Mouse (Mus musculus) CD4-positive, CD25-positive, alpha-beta regulatory T cell, adult 4 months (primary cell): ENCODE measurements around the gene Dnaic1. TPM values are rescaled to one million over a fixed set of nuclear protein-coding genes. Genes with fewer than 3 reads are reported as not detected.

Source experiments
- ATAC-seq: one replicate; pipeline ENCODE4 v1.8.0; 2017
- polyA plus RNA-seq, 2 experiments: library from polyadenylated mRNA; unstranded; fragments of 100-300 nt; shearing (Covaris generic); gene quantifications; one replicate each; pipeline ENCODE4 v1.2.1; 2017

The Dnaic1 gene
- polyA plus RNA-seq, 2 experiments from 2014 or later: not detected

DNA sequence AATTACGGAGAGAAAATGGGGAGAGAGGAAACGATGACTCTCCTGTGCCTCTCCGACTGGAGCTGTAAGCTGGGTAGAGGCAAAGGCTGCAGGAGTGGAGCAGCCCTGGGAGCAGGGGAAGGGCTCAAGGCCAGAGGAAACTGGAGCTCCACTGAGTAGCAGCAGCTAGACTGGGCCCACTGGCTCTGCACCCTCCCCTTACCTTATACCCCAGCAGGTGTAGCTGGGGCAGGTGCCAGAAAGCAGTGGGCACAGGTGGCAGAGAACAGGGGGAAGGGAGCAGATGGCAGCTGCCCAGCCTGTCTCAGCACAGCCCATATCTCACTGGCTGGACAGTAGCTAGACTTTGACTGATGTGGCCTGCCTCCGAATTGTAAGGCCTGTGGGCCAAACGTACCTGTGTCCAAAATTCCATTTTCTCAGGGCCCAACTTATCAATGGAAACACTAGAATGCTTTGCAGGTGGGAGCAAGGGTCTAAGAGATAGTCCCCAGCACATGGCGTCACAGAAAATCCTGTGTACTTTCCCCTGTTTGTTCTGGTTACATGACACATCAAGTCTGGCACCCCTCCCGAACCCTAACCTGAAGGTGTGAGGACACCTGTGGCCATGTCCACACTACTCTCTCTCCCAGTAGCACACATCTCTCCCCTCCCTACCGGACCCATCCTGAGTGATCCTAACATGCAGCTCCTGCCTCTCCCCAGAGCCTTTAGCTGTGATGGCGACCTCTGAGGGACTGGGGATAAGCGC lies 67.5 kb downstream of the Dnaic1 start:
- ATAC-seq: no peak

DNA sequence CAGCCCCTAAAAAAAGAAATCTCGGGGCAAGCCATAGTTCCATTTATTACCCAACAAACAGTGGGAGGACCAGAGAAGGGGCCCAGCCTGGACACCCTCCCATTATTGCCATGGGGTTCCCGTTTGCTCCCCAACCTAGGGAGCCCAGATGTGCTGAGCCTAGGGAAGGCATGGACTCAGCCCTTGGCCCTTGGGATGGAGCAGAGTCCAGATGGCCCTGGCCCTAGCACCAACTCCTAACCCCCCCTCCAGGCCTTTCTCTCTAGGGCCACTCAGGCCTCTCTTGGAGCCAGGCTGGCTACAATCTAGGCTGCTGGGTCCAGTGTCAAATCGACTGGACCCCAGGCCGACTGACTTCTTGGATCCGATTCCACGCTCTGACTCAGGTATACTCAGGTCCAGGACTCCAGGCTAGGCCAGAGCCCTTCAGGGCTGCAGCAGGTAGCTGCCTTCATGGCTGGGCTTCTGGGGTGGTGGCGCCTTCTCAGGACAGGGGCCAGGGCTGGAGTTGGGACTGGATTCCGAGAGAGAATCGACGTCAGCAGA lies 68.7 kb downstream of the Dnaic1 start:
- no peak for ATAC-seq

GRCm38 (mm10) chr4:41638828-41639213 lies 69.2 kb downstream of the Dnaic1 start:
- ATAC-seq: no peak

- peak; percentile 34 for ATAC-seq
Measured at GRCm38 (mm10) chr4:41639214-41639841, 69.8 kb downstream of the Dnaic1 start.

DNA sequence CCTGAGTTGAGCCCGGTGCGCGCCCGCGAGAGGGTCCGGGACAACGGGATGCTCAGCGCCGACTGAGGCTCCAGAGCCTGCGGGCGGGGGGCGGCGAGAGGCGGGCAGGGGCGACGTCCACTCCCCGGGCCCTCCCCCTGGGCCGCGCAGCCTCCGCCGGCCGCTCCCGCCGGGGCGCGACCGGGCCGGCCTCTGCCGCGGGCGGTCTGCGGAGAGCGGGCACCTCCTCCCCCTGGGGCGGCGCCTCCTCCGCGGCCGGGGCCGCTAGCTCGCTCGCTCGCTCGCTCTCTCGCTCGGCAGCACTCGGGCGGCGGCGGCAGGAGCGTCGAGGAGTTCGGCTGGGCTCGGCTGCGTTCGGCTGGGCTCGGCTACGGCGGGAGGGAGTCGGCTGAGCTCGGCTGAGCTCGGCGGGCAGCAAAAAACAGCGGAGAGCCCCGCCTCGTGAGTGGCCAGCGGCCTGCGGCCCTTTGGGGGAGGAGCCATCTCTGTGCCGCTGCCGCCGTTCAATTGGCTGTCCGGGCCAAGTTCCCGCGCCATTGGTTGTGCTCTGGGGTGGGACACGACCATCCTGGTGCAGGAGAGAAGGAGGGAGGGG lies 70.4 kb downstream of the Dnaic1 start, which contains the start of gene Enho:
Gene Enho, minus strand, starts transcription at position 412 of the 595 bp plus-strand sequence.
- ATAC-seq: peak; percentile 86

DNA sequence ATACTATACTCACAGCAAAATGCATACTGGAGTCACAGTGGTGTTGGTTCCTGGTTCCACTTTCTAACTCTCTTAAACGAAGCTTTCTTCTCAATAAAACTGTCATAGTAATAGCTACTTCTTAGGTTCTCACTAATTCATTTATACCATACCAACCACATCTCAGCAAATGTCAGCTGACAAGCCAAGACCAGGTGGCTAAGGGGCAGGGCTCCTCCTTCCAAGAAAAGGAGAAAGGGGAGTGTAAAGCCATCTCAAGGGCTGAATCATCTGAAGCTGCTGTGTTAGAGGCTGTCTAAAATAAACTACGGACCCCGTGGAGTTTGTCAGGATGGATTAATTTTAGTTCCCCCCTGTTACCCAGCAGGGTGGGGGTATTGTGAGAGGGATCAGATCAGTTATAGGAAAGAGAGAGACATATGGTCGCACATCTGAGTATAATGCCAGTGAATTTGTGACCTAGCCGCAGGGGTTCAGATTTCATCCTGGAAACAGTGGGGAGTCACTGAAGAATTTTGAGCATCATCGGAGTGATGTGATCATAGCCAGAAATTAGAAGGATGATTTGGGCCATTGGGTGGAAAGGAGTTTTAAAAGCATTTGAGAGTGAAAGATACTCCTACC lies 71.7 kb downstream of the Dnaic1 start:
- no peak for ATAC-seq

DNA sequence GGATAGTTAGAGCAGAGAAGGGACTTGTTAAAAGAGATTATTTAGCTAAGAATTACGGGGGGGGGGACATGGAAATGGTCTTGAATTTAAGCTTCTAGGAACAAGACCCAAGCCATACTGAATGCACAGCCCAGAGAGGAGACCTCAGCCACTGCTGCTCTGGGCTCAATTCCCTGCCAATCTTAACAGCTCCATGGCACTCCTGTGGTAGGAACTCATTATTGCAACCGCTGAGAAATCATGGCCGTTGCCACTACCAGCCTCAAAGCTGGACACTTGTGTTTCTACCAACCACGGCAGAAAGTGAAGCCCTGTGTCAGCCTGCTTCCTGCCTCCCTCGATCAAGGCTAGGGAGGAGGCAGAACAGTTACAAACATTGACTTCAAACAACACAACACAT lies 75.9 kb downstream of the Dnaic1 start:
- ATAC-seq: no peak

GRCm38 (mm10) chr4:41648157-41648556 lies 78.6 kb downstream of the Dnaic1 start:
- no peak for ATAC-seq

- no peak for ATAC-seq
Measured at GRCm38 (mm10) chr4:41648627-41649026, 79.1 kb downstream of the Dnaic1 start.

DNA sequence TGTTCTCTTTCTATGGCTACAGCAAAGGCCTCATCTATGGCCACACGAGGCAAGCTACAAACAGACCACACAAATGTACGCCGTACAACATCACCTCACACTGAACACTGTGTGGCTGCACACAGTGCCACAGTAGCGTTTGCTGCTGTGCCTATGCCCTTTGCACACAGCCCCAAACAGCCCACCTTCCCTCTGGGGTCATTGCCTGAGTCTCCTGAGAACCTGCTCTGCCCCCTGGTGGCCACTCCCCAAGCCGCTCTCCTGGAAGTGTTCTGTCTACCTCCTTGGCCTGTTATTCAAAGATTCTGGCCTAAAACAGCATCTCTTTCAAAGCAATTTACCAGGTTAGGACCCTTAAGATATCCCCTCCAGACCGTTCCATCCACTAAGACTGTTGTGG lies 83.7 kb downstream of the Dnaic1 start:
- no peak for ATAC-seq

GRCm38 (mm10) chr4:41653730-41654129 lies 84.2 kb downstream of the Dnaic1 start:
- ATAC-seq: no peak

DNA sequence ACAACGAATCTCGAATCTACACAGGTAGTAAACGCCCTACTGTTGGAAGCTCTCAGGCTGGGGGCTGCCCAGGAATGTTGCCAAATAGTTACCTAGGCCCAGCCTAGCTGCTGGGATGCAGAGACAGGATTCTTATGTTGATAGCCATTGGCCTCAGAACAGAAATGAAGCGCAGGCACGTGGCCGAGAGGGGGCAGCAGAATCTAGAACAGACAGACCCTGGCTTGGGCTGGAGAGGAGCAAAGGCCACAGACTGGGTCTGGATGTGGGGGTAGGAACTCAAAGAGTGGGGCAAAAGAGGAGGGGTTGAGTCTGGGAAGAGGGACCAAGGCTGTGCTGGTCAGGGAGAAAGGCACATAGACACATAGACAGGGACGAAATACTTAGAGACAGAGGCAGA lies 84.6 kb downstream of the Dnaic1 start:
- no peak for ATAC-seq

DNA sequence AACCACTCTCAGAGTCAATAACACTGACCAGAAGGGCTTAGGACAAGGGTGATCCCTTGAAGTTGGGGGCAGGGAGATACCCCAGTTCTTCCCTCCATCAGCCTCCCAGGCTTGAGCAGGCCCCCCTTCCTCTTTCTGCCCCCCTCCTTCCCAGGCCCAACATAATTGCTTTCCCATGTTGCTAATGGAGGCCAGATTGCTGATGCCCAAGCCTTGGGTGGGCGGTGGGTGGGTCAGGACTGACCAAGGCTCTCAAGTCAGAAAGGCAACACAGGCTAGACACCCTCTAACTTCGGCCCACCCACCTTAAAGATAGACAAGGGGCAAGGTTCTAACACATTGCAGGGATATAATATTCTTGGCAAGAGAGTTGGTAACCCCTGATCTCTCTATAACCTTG lies 86.0 kb downstream of the Dnaic1 start:
- ATAC-seq: no peak

DNA sequence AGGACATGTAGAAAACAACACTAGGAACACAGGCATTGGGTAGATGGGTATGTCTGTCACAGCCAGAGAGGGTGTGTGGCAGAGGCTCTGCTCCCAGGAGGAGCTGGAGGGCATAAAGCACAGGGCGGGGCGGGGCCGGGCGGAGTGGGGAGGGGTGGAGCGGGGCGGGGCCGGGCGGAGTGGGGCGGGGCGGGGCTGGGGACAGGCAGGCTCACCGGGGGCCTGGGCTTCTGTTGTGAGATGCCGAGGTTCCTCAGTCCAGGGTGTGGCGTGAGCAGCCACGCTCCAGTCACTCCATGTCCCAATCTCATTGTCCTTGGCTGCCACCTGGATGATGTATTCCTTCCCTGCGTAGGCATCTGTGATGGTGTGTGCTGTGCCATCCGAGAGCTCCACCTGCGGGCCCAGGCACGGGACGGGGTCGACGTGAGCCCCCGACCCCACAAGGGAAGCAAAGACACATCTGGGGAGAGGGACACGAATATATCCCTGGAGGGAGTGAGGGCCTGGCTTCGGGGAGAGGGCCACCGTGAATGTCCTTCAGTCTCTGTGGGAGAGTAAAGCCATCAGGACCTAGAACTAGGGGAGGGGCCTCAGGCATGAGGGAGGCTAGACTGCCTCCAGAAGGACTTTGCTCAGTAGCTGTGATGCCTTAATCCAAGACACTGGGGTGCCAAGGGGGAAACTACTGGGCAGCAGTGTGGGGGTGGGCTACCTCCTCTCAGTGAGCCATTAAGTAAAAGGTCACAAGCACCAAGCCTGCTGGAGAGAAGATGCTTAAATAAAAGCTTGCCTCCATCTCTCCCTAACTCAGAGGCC lies 89.2 kb downstream of the Dnaic1 start:
- no peak for ATAC-seq

DNA sequence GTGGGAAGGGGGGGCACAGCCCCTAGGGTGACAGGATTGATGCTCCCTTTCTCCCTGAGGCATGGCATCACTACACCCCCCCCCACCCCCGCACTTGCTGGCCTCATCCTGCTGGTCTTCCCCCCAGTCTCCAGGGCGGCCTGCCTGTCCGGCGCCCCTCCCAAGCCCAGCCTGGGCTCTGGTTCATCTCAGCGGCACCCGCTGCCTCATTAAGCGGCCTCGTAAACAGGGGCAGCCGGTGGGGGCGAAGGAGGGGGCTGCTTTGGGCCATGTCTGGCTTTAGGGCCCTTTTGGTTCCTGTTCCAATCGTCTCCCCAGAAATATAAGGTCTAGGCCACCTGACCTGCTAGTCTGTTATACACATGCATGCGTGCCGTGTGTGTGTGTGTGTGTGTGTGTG lies 90.0 kb downstream of the Dnaic1 start:
- no peak for ATAC-seq

DNA sequence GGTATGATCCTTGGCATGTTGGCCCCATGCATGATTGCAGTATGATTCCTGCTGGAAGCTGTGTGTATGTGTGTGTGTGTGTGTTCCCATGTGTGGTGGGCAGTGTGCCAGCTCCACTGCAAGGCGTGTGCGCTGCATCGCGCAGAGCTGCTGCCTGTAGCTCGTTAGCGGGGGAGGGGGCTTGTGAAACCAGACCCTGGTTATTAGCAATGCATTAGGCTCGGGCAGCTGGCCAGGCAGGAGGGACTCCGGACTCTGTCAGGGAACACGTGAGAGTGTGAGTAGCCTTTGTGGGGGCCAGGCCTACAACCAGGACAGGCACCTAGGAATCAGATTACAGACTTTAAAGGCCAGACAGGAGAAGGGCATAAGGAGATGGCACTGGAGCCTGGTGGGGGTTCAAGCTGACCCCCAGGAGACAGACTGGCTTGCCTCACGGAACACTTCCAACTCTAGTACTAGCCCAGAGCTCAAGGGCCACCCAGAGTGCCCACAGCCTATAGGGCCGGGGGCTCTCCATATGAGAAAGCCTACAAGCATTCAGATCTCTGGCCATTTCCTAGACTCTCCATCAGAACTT lies 91.4 kb downstream of the Dnaic1 start:
- no peak for ATAC-seq

DNA sequence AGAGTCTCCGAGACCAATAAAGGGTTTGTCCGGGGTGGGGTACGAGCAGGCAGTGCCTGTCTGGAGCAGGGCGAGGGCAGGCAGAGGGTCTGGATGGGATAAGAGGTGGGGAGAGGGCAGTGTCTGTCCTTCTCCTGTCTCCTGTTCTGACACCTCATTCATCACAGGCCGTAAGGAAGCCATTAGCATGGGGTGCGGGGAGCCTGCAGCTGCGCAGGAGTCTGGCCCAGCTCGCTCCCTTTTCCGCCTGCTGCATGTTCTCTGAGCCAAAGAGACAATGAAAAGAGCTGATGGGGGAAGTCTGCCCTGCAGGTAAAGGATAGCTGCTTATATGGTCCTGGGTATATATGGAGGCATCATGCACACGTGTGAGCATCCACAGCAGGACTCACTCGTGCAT lies 93.1 kb downstream of the Dnaic1 start:
- ATAC-seq: no peak

DNA sequence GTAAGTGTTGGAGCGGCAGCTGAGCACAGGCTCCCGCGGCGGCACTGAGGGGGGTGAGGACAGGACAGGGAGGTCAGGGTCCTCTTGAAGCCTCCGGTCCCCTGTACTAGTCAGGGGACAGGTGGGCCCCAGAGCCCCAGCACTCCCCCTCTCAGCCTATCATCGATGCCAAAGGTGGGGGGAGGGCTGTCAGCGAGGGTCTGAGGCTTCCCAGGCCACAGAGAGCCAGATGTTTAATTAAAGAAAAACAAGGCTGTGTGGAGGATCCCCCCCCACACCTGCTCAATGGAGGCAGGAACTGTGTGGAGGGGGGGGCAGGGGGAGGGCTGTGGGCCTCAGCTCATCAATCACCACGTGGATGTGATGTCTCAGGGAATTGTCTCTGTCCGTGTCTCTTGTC lies 94.0 kb downstream of the Dnaic1 start:
- no peak for ATAC-seq

GRCm38 (mm10) chr4:41664533-41664932 lies 95.0 kb downstream of the Dnaic1 start:
- ATAC-seq: no peak

- ATAC-seq: no peak
Measured at GRCm38 (mm10) chr4:41665009-41665675, 95.6 kb downstream of the Dnaic1 start.

- no peak for ATAC-seq
Measured at GRCm38 (mm10) chr4:41666646-41667045, 97.1 kb downstream of the Dnaic1 start.
